Mouse (Mus musculus) midbrain, postnatal 0 days (tissue): ENCODE measurements around the gene Dbndd2. TPM values are rescaled to one million over a fixed set of nuclear protein-coding genes. Genes with fewer than 3 reads are reported as not detected.
A peak's percentile ranks its signal among the peaks of the same experiment; 100 is the strongest.

ENCODE experiments used
- ATAC-seq: fragments of 200-750 bp; cut with Nextera tagmentation; 2 replicates; pipeline ENCODE4 v1.8.0; 2017; ENCODE audit warnings: moderate number of reproducible peaks, mild to moderate bottlenecking, moderate TSS enrichment, moderate library complexity; ENCODE audit not compliant: low FRiP score
- DNase-seq: peaks from one replicate; pipeline ENCODE4 v3.0.0-alpha.2; 2015; ENCODE audit warnings: low spot score
- H3K27ac ChIP-seq: fragments of 300-500 bp; sonication (generic); 2 replicates; pipeline ENCODE4 v1.5.1; 2014; ENCODE audit warnings: low read depth, mild to moderate bottlenecking, low read length, mixed read lengths
- H3K27me3 ChIP-seq: fragments of 300-500 bp; sonication (generic); 2 replicates; pipeline ENCODE4 v1.6.1; 2014; ENCODE audit warnings: low read length, control low read depth, mixed read lengths; ENCODE audit not compliant: insufficient read depth
- H3K36me3 ChIP-seq: fragments of 300-500 bp; sonication (generic); 2 replicates; pipeline ENCODE4 v1.6.1; 2014; ENCODE audit warnings: low read length, control low read depth, mixed read lengths; ENCODE audit not compliant: insufficient read depth
- H3K4me1 ChIP-seq: fragments of 300-500 bp; sonication (generic); 2 replicates; pipeline ENCODE4 v1.6.1; 2014; ENCODE audit warnings: mild to moderate bottlenecking, control low read depth, antibody characterized with exemption, low read length, mixed read lengths; ENCODE audit not compliant: insufficient read depth
- H3K4me2 ChIP-seq: fragments of 300-500 bp; sonication (generic); 2 replicates; pipeline ENCODE4 v1.6.1; 2014; ENCODE audit warnings: low read depth, mild to moderate bottlenecking, low read length, mixed read lengths; ENCODE audit not compliant: poor library complexity, severe bottlenecking
- H3K4me3 ChIP-seq: fragments of 300-500 bp; sonication (generic); 2 replicates; pipeline ENCODE4 v1.5.1; 2014; ENCODE audit warnings: low read depth, mild to moderate bottlenecking, low read length, moderate library complexity
- H3K9ac ChIP-seq: fragments of 300-500 bp; sonication (generic); replicated peaks from 2 replicates; pipeline ENCODE4 v1.6.1; 2014; ENCODE audit warnings: mild to moderate bottlenecking, low read length, moderate library complexity, mixed read lengths; ENCODE audit not compliant: poor library complexity, severe bottlenecking
- H3K9me3 ChIP-seq: fragments of 300-500 bp; sonication (generic); 2 replicates; pipeline ENCODE4 v1.6.1; 2016; ENCODE audit warnings: low read length, control low read depth
- CTCF ChIP-seq: IDR thresholded peaks from 2 replicates; pipeline ENCODE4 v1.5.1; 2016; ENCODE audit warnings: antibody characterized with exemption, mild to moderate bottlenecking
- WGBS: fragments of 180-500 bp; shearing (Covaris S2); extraction: QIAGEN DNeasy Blood & Tissue Kit; methylation state at CpG from one replicate; pipeline ENCODE4 v1.1.7; 2014; 5-methylcytosine and 5-hydroxymethylcytosine counted together
- polyA plus RNA-seq: library from polyadenylated mRNA; unstranded; fragments of >200 nt; fragmentation: Nextera tagmentation; extraction: Ambion mirVana; gene quantifications from 2 replicates; pipeline ENCODE4 v1.2.1, GENCODE M21; 2015
- total RNA-seq: library from RNA; depleted of rRNA; stranded (reverse); fragments of >200 nt; gene quantifications from 2 replicates; pipeline ENCODE4 v1.2.3, GENCODE M21; 2014

The Dbndd2 gene
- total and polyA plus RNA-seq, 2 experiments from 2014 or later, result 25.4 to 26.7 TPM

DNA sequence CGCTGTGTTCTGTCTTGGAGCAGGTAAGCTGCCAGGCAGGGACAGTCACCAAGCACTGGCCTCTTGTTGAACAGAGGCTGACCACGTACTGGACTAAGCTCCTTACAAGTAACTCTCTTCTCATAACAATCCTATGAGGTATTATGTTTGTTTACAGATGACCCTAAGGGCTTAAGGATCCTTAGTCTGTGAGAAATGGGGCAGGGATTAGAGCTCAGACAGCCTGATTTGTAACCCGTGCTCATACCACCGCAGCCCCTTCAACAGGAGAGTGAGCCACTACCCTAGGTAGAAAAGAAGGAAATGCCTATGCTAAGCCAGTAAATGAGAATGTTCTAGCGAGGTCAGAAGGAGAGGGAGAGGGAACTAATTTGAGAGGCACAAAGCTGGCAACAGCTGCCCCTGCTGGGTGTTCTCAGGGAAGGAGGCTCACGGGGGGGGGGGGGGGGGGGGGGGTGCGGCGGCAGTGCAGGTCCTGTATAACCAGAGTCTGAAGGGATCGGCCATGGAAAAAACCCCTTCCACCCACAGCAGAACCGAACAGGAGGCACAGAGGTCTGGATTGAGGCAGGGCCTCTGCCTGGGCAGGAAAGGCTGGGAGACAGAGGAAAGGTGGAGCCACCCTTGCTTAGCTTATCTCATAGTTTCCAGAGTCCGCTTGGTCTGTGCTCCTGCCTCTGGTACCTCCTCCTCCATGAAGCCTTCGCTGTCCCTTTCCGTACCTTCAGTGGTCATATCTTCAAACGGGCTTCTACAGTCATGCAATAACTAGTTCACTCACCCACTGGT is 26.4 kb downstream of the Dbndd2 start:
- no peaks in the 10 kb centered on the region for H3K36me3 ChIP-seq
- WGBS, result 67% methylated on average over 10 of the region's 14 CpGs
- no peak for DNase-seq
- no peaks in the 10 kb centered on the region for H3K4me1 ChIP-seq
- H3K4me2 ChIP-seq, result no peak overlapping the region
- no peak overlapping the region for H3K4me3 ChIP-seq
- TF ChIP-seq CTCF, result no peak
- no peak overlapping the region for H3K27ac ChIP-seq
- no peaks in the 10 kb centered on the region; the same call in 1 of the 2 replicates for H3K27me3 ChIP-seq
- ATAC-seq, result no peak
- no peak overlapping the region for H3K9ac ChIP-seq
- no peaks in the 10 kb centered on the region for H3K9me3 ChIP-seq

DNA sequence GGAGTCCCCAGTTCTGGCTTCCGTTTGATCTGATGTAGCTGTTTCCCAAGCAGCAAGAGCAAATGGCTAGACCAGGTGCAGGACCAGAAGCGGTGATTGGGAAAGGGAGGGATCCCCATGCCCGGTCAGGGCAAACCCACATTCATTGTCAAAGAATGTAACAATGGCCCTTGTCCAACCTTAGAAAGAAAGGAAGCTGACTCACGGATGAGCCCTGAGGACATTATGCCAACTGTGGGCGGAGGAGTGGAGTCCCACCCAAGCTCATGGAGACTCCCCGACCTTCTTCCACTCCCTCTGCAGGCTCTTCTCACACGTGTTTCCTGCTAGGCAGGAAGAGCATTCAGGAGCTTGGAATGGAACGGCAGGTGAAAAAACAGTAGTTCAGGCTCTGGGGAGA is 27.5 kb downstream of the Dbndd2 start:
- no peak overlapping the region for H3K4me2 ChIP-seq
- TF ChIP-seq CTCF, result no peak
- DNase-seq (no peak), ATAC-seq (no peak)
- H3K27ac ChIP-seq, result no peak overlapping the region
- no peak overlapping the region for H3K4me3 ChIP-seq
- H3K27me3 ChIP-seq, result no peaks in the 10 kb centered on the region; the same call in 1 of the 2 replicates
- no peaks in the 10 kb centered on the region for H3K4me1 ChIP-seq
- H3K9ac ChIP-seq, result no peak overlapping the region
- no peaks in the 10 kb centered on the region for H3K36me3 ChIP-seq
- WGBS, result 77% methylated on average over 8 of the region's 8 CpGs
- H3K9me3 ChIP-seq, result no peaks in the 10 kb centered on the region

DNA sequence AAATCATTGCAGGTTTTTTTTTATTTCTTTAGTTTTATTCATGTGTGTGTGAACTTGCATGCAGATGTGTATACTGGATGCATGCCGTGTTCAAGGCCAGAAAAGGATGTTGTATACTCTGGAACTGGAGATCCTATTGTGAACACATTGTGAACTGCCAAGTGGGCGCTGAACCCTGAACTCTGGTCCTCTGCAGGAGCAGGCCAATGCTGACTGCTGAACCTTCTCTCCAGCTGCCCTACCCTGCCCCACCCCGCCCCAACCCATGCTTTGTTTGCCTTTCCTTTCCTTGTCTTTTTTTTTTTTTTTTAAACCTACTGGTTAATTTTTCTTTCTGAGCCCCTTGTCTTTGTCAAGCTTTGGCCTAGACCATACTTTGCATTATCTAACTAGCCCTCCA is 29.0 kb downstream of the Dbndd2 start:
- WGBS, result 76% methylated on average over 3 of the region's 3 CpGs
- no peak for DNase-seq
- no peak for TF ChIP-seq CTCF

DNA sequence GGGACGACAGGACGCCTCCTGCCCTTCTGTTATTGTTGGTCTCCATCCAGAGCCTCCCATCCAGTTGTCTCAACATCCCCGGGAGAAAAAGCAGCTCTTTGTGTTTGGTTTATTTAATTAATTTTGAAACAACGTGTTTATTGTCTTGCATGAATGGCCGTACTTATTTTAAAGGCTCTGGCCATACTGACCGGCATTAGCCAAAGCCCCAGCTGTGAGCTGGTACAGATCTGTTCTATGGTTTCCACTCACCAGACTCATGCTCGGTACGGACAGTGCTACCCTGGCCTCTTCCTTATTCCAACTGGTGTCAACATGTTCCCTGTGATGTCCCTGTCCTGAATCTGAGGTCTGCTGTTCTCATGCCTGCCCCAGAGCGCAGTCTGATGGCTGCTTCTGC is 30.0 kb downstream of the Dbndd2 start:
- DNase-seq, result no peak
- H3K4me2 ChIP-seq, result no peak overlapping the region
- H3K36me3 ChIP-seq, result no peaks in the 10 kb centered on the region
- H3K4me3 ChIP-seq, result no peak overlapping the region
- no peak for ATAC-seq
- no peak for TF ChIP-seq CTCF
- no peaks in the 10 kb centered on the region for H3K9me3 ChIP-seq
- no peak overlapping the region for H3K27ac ChIP-seq
- H3K9ac ChIP-seq, result no peak overlapping the region
- no peaks in the 10 kb centered on the region; the same call in 1 of the 2 replicates for H3K27me3 ChIP-seq
- WGBS, result 83% methylated on average over 9 of the region's 9 CpGs
- H3K4me1 ChIP-seq, result no peaks in the 10 kb centered on the region

More for the DNA sequence above, 29.0 kb downstream of the Dbndd2 start:
- Histone ChIP-seq H3K36me3 (no peaks in the 10 kb centered on the region), H3K4me3 (no peak overlapping the region), H3K9ac (no peak overlapping the region), H3K4me1 (no peaks in the 10 kb centered on the region), H3K27me3 (no peaks in the 10 kb centered on the region; the same call in 1 of the 2 replicates), H3K27ac (no peak overlapping the region), H3K9me3 (no peaks in the 10 kb centered on the region), H3K4me2 (no peak overlapping the region)
- ATAC-seq, result no peak

DNA sequence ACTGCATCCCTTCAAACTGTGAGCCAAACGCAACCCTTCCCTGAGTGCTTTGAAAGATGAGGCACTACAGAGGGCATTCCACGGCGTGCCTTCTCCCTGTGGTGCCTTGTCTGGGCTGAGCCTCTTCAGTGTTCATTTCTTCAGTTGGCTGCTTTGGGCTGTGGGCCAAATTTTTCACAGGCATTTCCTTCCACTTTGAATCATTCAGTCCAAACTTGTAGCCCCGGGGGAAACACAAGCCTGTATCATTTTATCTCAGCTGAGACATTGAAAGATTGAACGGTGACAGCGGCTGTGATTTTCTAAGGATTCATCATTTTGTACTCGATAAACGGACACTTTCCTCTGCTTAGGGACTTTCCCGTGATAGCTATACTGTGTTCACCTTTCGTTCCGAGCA is 30.7 kb downstream of the Dbndd2 start:
- H3K9me3 ChIP-seq, result no peaks in the 10 kb centered on the region
- no peak for TF ChIP-seq CTCF
- no peak overlapping the region for H3K4me2 ChIP-seq
- DNase-seq (no peak), ATAC-seq (no peak)
- H3K27me3 ChIP-seq, result no peaks in the 10 kb centered on the region; the same call in 1 of the 2 replicates
- H3K36me3 ChIP-seq, result no peaks in the 10 kb centered on the region
- no peak overlapping the region for H3K4me3 ChIP-seq
- H3K27ac ChIP-seq, result no peak overlapping the region
- WGBS, result 87% methylated on average over 11 of the region's 11 CpGs
- no peak overlapping the region for H3K9ac ChIP-seq
- no peaks in the 10 kb centered on the region for H3K4me1 ChIP-seq

DNA sequence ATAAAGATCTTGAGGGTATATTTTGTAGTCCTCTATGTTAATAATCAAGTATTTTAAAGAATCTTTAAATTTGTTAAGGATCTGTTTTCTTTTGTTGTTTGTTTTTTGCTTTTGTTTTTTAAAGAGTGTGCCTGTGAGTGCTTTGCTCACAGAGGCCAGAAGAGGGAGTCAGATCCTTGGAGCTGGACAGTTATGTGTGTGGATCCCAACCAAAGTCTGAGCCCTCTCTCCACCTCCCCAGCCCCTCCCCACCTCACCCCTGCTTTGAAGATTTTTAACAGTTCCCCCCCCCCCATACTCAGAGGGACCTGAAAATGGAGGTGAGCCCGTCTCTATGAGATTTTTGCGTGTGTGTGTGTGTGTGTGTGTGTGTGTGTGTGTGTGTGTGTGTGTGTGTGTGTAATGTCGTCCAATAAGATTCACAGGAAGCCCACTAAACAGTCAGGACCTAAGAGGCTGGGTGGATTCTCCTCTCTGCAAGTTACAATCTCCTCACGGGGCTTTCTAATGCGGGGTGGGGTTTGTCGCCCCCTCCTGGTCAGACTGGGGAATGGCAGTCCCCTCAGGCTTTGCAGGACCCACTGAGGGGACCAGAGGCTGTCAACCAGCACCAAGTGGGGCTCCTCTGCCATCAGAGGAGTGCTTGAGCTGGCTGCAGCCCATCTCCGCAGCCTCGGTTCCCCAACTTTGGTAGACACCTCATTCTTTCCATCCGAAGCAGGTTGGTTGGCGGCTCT is 31.7 kb downstream of the Dbndd2 start:
- Histone ChIP-seq H3K4me2 (no peak overlapping the region), H3K27me3 (no peaks in the 10 kb centered on the region; the same call in 1 of the 2 replicates), H3K4me1 (no peaks in the 10 kb centered on the region), H3K36me3 (no peaks in the 10 kb centered on the region), H3K4me3 (no peak overlapping the region), H3K27ac (no peak overlapping the region), H3K9me3 (0 out of 2 replicates have a peak, but pooled peaks cover 2% of the 10 kb centered on the region), H3K9ac (no peak overlapping the region)
- ATAC-seq, result no peak
- 33% methylated on average over 10 of the region's 10 CpGs for WGBS
- TF ChIP-seq CTCF, result peak; percentile 69
- no peak for DNase-seq
